Comparison of ENCODE assay signal across 8 mouse cellular contexts in genomic region chr10:80674161-80674711, GRCm38 (mm10). TPM values are rescaled to one million over a fixed set of nuclear protein-coding genes. Genes with fewer than 3 reads are reported as not detected.
DNase-seq lines count a peak whose midpoint lies in the region; ATAC-seq and TF ChIP-seq lines count a peak whose summit lies in the region.

No protein-coding gene starts in this region.

- ATAC-seq in intestine, postnatal 0 days, result no peak
- ATAC-seq in liver, postnatal 0 days, result no peak
- ATAC-seq in stomach, embryonic 15.5 days (ENCODE audit: insufficient read depth, low FRiP score, low read depth), result no peak

- H3K4me2 ChIP-seq in intestine, postnatal 0 days (replicated peaks; ENCODE audit: low read depth), result peak overlapping the region; percentile 91
- peak overlapping the region; percentile 78 for H3K4me2 ChIP-seq in liver, postnatal 0 days (ENCODE audit: low read depth, low read length)
- peak overlapping the region; percentile 84 for H3K4me2 ChIP-seq in stomach, embryonic 15.5 days

- 0 out of 2 replicates have a peak overlapping the region, but pooled peaks have one; percentile 3 for H3K9ac ChIP-seq in intestine, postnatal 0 days (ENCODE audit: low read depth, low read length)
- peak overlapping the region; percentile 96 for H3K9ac ChIP-seq in liver, postnatal 0 days (replicated peaks)
- peak overlapping the region; percentile 82; the same call in 1 of the 2 replicates for H3K9ac ChIP-seq in stomach, embryonic 15.5 days

- TF ChIP-seq CTCF in C2C12 (IDR thresholded peaks at IDR 0.05; ENCODE audit: control insufficient read depth, insufficient read depth, insufficient read length), result peak; percentile 27
- TF ChIP-seq CTCF in intestine, postnatal 0 days (IDR thresholded peaks at IDR 0.05; ENCODE audit: low read depth), result no peak
- no peak for TF ChIP-seq CTCF in liver, postnatal 0 days (IDR thresholded peaks at IDR 0.05; ENCODE audit: low read depth)

- H3K9me3 ChIP-seq in intestine, postnatal 0 days (ENCODE audit: control insufficient read depth), result no peaks in the 10 kb centered on the region
- no peaks in the 10 kb centered on the region for H3K9me3 ChIP-seq in liver, postnatal 0 days (ENCODE audit: low read length)
- H3K9me3 ChIP-seq in stomach, embryonic 15.5 days, result no peaks in the 10 kb centered on the region

- H3K79me3 ChIP-seq in C2C12 (ENCODE audit: low read depth), result peaks cover 30% of the 10 kb centered on the region

- no peaks in the 10 kb centered on the region for H3K27me3 ChIP-seq in C2C12 (ENCODE audit: control insufficient read depth, insufficient read depth, insufficient read length)
- no peaks in the 10 kb centered on the region for H3K27me3 ChIP-seq in intestine, postnatal 0 days (replicated peaks; ENCODE audit: control insufficient read depth, insufficient read depth, low read length)
- H3K27me3 ChIP-seq in liver, postnatal 0 days (ENCODE audit: insufficient read depth, low read length), result no peaks in the 10 kb centered on the region
- H3K27me3 ChIP-seq in stomach, embryonic 15.5 days (replicated peaks), result no peaks in the 10 kb centered on the region

- no peak; the same call in 1 of the 2 replicates for TF ChIP-seq EP300 in liver, postnatal 0 days (IDR thresholded peaks at IDR 0.05; ENCODE audit: low read depth)

- peak overlapping the region; percentile 35; the same call in 1 of the 2 replicates for H3K27ac ChIP-seq in intestine, postnatal 0 days (ENCODE audit: low read depth, low read length)
- peak overlapping the region; percentile 100 for H3K27ac ChIP-seq in liver, postnatal 0 days (ENCODE audit: low read depth)
- peak overlapping the region; percentile 79 for H3K27ac ChIP-seq in stomach, embryonic 15.5 days

- peak overlapping the region; percentile 66 for H3K4me3 ChIP-seq in C2C12 (ENCODE audit: insufficient read depth, poor library complexity, severe bottlenecking)
- peak overlapping the region; percentile 80; the same call in 1 of the 2 replicates for H3K4me3 ChIP-seq in intestine, postnatal 0 days (ENCODE audit: low read depth, low read length)
- H3K4me3 ChIP-seq in liver, postnatal 0 days (ENCODE audit: low read depth, low read length), result peak overlapping the region; percentile 95
- H3K4me3 ChIP-seq in stomach, embryonic 15.5 days (replicated peaks), result peak overlapping the region; percentile 77

- H3K4me1 ChIP-seq in intestine, postnatal 0 days (replicated peaks; ENCODE audit: control insufficient read depth, insufficient read depth, low read length), result peaks cover 25% of the 10 kb centered on the region
- H3K4me1 ChIP-seq in liver, postnatal 0 days (ENCODE audit: insufficient read depth), result peaks cover 50% of the 10 kb centered on the region
- peaks cover 57% of the 10 kb centered on the region for H3K4me1 ChIP-seq in stomach, embryonic 15.5 days

- peak; percentile 54 for DNase-seq in adrenal gland, postnatal 25 days
- DNase-seq in heart, adult 11 months, result peak; percentile 99
- peak; percentile 52 for DNase-seq in liver, postnatal 0 days
- DNase-seq in layer of hippocampus, adult 8-10 months (ENCODE audit: low spot score in 2 of 2), result no peak
- DNase-seq in frontal cortex, adult 2 months (ENCODE audit: extremely low spot score in 1 of 2, low spot score in 1 of 2), result no peak

- WGBS in intestine, postnatal 0 days, result 43% methylated on average over 5 of the region's 5 CpGs
- 53% methylated on average over 5 of the region's 5 CpGs for WGBS in liver, postnatal 0 days (ENCODE audit: insufficient replicate concordance)
- 43% methylated on average over 5 of the region's 5 CpGs for WGBS in stomach, embryonic 15.5 days

- H3K36me3 ChIP-seq in C2C12 (ENCODE audit: control insufficient read depth, insufficient read depth), result peaks cover 22% of the 10 kb centered on the region
- H3K36me3 ChIP-seq in intestine, postnatal 0 days (ENCODE audit: control insufficient read depth, insufficient read depth), result peaks cover 36% of the 10 kb centered on the region
- peaks cover 47% of the 10 kb centered on the region for H3K36me3 ChIP-seq in liver, postnatal 0 days (replicated peaks; ENCODE audit: insufficient read depth, low read length)
- peaks cover 23% of the 10 kb centered on the region for H3K36me3 ChIP-seq in stomach, embryonic 15.5 days

- peak overlapping the region; percentile 8 for H3ac ChIP-seq in C2C12 (ENCODE audit: control insufficient read depth, insufficient read length, low read depth)

- peaks cover 51% of the 10 kb centered on the region for H3K79me2 ChIP-seq in C2C12 (ENCODE audit: control insufficient read depth, insufficient read depth)

TF ChIP-seq in C2C12, 6 proteins besides CTCF, POLR2A, EP300 and RAD21:
- no peak for TF ChIP-seq MYOG (IDR thresholded peaks at IDR 0.05; ENCODE audit: control insufficient read depth, extremely low read depth, insufficient read length)
- TF ChIP-seq FOSL1 (IDR thresholded peaks at IDR 0.05; ENCODE audit: insufficient read depth, low read length, poor library complexity, severe bottlenecking), result no peak
- TF ChIP-seq CEBPB (IDR thresholded peaks at IDR 0.05; ENCODE audit: low read depth), result no peak
- no peak for TF ChIP-seq USF1 (IDR thresholded peaks at IDR 0.05; ENCODE audit: low read depth)
- no peak for TF ChIP-seq MYOD1 (IDR thresholded peaks at IDR 0.05; ENCODE audit: control insufficient read depth, insufficient read length, low read depth)
- no peak for TF ChIP-seq MAX (IDR thresholded peaks at IDR 0.05)

RNA-seq across cellular contexts. Expression of gene Mknk2, which starts 3.7 kb away (rescaled TPM):
- polyA plus RNA-seq in C2C12 (2012; fragmentation: generic; extraction: Trizol), result 61.4 TPM
- 155 and 164 TPM in 2 replicates for total RNA-seq in adrenal gland, postnatal 25 days (2021)
- polyA plus RNA-seq in intestine, postnatal 0 days (2015; fragmentation: Nextera tagmentation; extraction: Ambion mirVana), result 38.4 and 38.6 TPM in 2 replicates
- polyA plus RNA-seq in liver, postnatal 0 days (2015; fragmentation: Nextera tagmentation; extraction: Ambion mirVana), result 45.8 and 46.1 TPM in 2 replicates
- polyA plus RNA-seq in stomach, embryonic 15.5 days (2015; fragmentation: Nextera tagmentation; extraction: Ambion mirVana), result 83.9 and 86.3 TPM in 2 replicates
- 10 to 100 TPM; 41.9 to 50.0 (median 45.1) TPM for total RNA-seq in layer of hippocampus, adult 8-10 months (2022)
- 43.8 and 51.6 TPM in 2 replicates for polyA plus RNA-seq in frontal cortex, adult 2 months (2012; rRNA removed)

RNA-seq across cellular contexts. Expression of gene Btbd2, which starts 17.4 kb away (rescaled TPM):
- polyA plus RNA-seq in C2C12 (2012; fragmentation: generic; extraction: Trizol), result 53.8 TPM
- 68.4 and 79.2 TPM in 2 replicates for total RNA-seq in adrenal gland, postnatal 25 days (2021)
- polyA plus RNA-seq in intestine, postnatal 0 days (2015; fragmentation: Nextera tagmentation; extraction: Ambion mirVana), result 21.5 and 23.5 TPM in 2 replicates
- polyA plus RNA-seq in liver, postnatal 0 days (2015; fragmentation: Nextera tagmentation; extraction: Ambion mirVana), result 10.7 and 11.5 TPM in 2 replicates
- polyA plus RNA-seq in stomach, embryonic 15.5 days (2015; fragmentation: Nextera tagmentation; extraction: Ambion mirVana), result 70.1 and 72.2 TPM in 2 replicates
- total RNA-seq in layer of hippocampus, adult 8-10 months (2022), result 100 to 1,000 TPM in 2 of 4 experiments, 10 to 100 TPM in 2; 92.1 to 103 (median 97.9) TPM
- polyA plus RNA-seq in frontal cortex, adult 2 months (2012; rRNA removed), result 108 and 109 TPM in 2 replicates

RNA-seq across cellular contexts. Expression of gene Mob3a, which starts 27.5 kb away (rescaled TPM):
- 34.2 TPM for polyA plus RNA-seq in C2C12 (2012; fragmentation: generic; extraction: Trizol)
- 15.2 and 18.8 TPM in 2 replicates for total RNA-seq in adrenal gland, postnatal 25 days (2021)
- 14.4 and 15.4 TPM in 2 replicates for polyA plus RNA-seq in intestine, postnatal 0 days (2015; fragmentation: Nextera tagmentation; extraction: Ambion mirVana)
- polyA plus RNA-seq in liver, postnatal 0 days (2015; fragmentation: Nextera tagmentation; extraction: Ambion mirVana), result 14.7 and 17.3 TPM in 2 replicates
- 46.2 and 47.5 TPM in 2 replicates for polyA plus RNA-seq in stomach, embryonic 15.5 days (2015; fragmentation: Nextera tagmentation; extraction: Ambion mirVana)
- 10 to 100 TPM; 13.8 to 18.0 (median 15.0) TPM for total RNA-seq in layer of hippocampus, adult 8-10 months (2022)
- polyA plus RNA-seq in frontal cortex, adult 2 months (2012; rRNA removed), result 9.1 and 10.6 TPM in 2 replicates

RNA-seq across cellular contexts. Expression of gene Izumo4, which starts 27.7 kb away (rescaled TPM):
- polyA plus RNA-seq in C2C12 (2012; fragmentation: generic; extraction: Trizol), result 0.43 TPM
- 21.6 and 37.1 TPM in 2 replicates for total RNA-seq in adrenal gland, postnatal 25 days (2021)
- 12.2 and 14.4 TPM in 2 replicates for polyA plus RNA-seq in intestine, postnatal 0 days (2015; fragmentation: Nextera tagmentation; extraction: Ambion mirVana)
- 7.9 and 10.4 TPM in 2 replicates for polyA plus RNA-seq in liver, postnatal 0 days (2015; fragmentation: Nextera tagmentation; extraction: Ambion mirVana)
- 27.1 and 32.0 TPM in 2 replicates for polyA plus RNA-seq in stomach, embryonic 15.5 days (2015; fragmentation: Nextera tagmentation; extraction: Ambion mirVana)
- total RNA-seq in layer of hippocampus, adult 8-10 months (2022), result 10 to 100 TPM; 56.6 to 73.2 (median 69.8) TPM
- polyA plus RNA-seq in frontal cortex, adult 2 months (2012; rRNA removed), result 99.6 and 108 TPM in 2 replicates

RNA-seq across cellular contexts. Expression of gene Csnk1g2, which starts 51.6 kb away (rescaled TPM):
- 165 TPM for polyA plus RNA-seq in C2C12 (2012; fragmentation: generic; extraction: Trizol)
- 127 and 157 TPM in 2 replicates for total RNA-seq in adrenal gland, postnatal 25 days (2021)
- 97.5 and 99.2 TPM in 2 replicates for polyA plus RNA-seq in intestine, postnatal 0 days (2015; fragmentation: Nextera tagmentation; extraction: Ambion mirVana)
- polyA plus RNA-seq in liver, postnatal 0 days (2015; fragmentation: Nextera tagmentation; extraction: Ambion mirVana), result 41.4 and 45.8 TPM in 2 replicates
- polyA plus RNA-seq in stomach, embryonic 15.5 days (2015; fragmentation: Nextera tagmentation; extraction: Ambion mirVana), result 134 and 148 TPM in 2 replicates
- 100 to 1,000 TPM; 190 to 230 (median 201) TPM for total RNA-seq in layer of hippocampus, adult 8-10 months (2022)
- 252 and 270 TPM in 2 replicates for polyA plus RNA-seq in frontal cortex, adult 2 months (2012; rRNA removed)

Comparison
In these comparisons a context has a peak if more than half of its experiments do, and no peak if none do; other contexts are left out.
1. DNase-seq: peak in adrenal gland, postnatal 25 days (single experiment), heart, adult 11 months (single experiment) and liver, postnatal 0 days (single experiment); none in layer of hippocampus, adult 8-10 months (0 of 2) and frontal cortex, adult 2 months (0 of 2).
2. H3K27ac ChIP-seq: peak in every context shown above with its lines; median percentile 100 in liver, postnatal 0 days; 79 in stomach, embryonic 15.5 days; 35 in intestine, postnatal 0 days.
3. H3K9ac ChIP-seq: peak in every context shown above with its lines; median percentile 96 in liver, postnatal 0 days; 82 in stomach, embryonic 15.5 days; 3 in intestine, postnatal 0 days.
4. Peak in every context shown above with its lines, with median percentiles within 50 percentile points of each other: H3K4me3 ChIP-seq and H3K4me2 ChIP-seq.